Mouse (Mus musculus) kidney, adult 2 months (tissue): Measurements from ENCODE around the gene Lmntd1. TPM values are rescaled to one million over a fixed set of nuclear protein-coding genes. Genes with fewer than 3 reads are reported as not detected.
A peak's percentile ranks its signal among the peaks of the same experiment; 100 is the strongest.

Experiments
- DNase-seq: peaks from one replicate; pipeline ENCODE4 v3.0.0; 2021
- H3K27ac ChIP-seq: fragments of 200-500 bp; 2 replicates; pipeline ENCODE4 v1.5.1; 2012; ENCODE audit warnings: low read depth, low read length, control low read depth, inconsistent platforms; ENCODE audit not compliant: insufficient read depth
- H3K27me3 ChIP-seq: fragments of 200-500 bp; replicated peaks from 2 replicates; pipeline ENCODE4 v1.6.1; 2012; ENCODE audit warnings: mild to moderate bottlenecking, moderate library complexity, low read length, inconsistent platforms; ENCODE audit not compliant: control insufficient read depth, insufficient read depth
- H3K36me3 ChIP-seq: fragments of 200-500 bp; 2 replicates; pipeline ENCODE4 v1.6.1; 2012; ENCODE audit warnings: mild to moderate bottlenecking, moderate library complexity, low read length, inconsistent platforms; ENCODE audit not compliant: control insufficient read depth, insufficient read depth
- H3K4me1 ChIP-seq: fragments of 200-500 bp; 2 replicates; pipeline ENCODE4 v1.6.1; 2011; ENCODE audit warnings: low read length; ENCODE audit not compliant: control insufficient read depth, insufficient read depth
- H3K4me3 ChIP-seq: fragments of 200-500 bp; 2 replicates; pipeline ENCODE4 v1.5.1; 2011; ENCODE audit warnings: mild to moderate bottlenecking, low read depth, low read length, control low read depth; ENCODE audit not compliant: insufficient read depth
- CTCF ChIP-seq: fragments of 200-500 bp; conservative IDR thresholded peaks from 2 replicates; pipeline ENCODE4 v1.5.1; 2011; ENCODE audit warnings: low read depth, mild to moderate bottlenecking, control low read depth, low read length, moderate library complexity, mixed read lengths; ENCODE audit not compliant: insufficient read depth, insufficient read length
- POLR2A ChIP-seq: fragments of 200-500 bp; IDR thresholded peaks from one replicate; pipeline ENCODE4 v1.6.1; 2011; ENCODE audit warnings: low read depth, low read length, control low read depth
- WGBS: fragments of 180-500 bp; shearing (Covaris S2); methylation state at CpG from one replicate; pipeline ENCODE4 v1.1.7; 2018; 5-methylcytosine and 5-hydroxymethylcytosine counted together
- polyA plus RNA-seq: library from polyadenylated mRNA; depleted of rRNA; stranded (reverse); fragments of >200 nt; gene quantifications from 2 replicates; pipeline ENCODE4 v1.2.3, GENCODE M21; 2012; rRNA removed

Gene Lmntd1
- polyA plus RNA-seq = 0.34 and 0.37 TPM in 2 replicates

DNA sequence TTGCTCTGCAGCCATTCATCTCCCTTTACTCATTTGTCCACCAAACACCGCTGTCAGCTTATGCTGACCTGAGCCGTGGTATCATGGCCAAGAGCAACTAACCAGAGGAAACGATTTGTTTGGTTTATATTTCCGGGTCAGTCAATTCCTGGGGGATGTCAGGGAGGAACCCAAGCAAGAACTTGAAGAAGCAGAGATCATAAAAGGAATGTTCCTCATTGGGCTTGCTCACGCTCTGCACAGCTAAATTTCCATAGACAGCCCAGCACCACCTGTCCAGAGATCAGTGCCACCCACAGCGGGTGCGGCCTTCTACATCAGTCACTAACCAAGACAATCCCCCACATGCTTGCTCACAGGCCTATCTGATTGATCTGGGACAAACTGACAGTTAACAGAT, at the start of gene Lmntd1:
Lmntd1 (minus strand) TSS at position 101 of the 400 bp plus-strand sequence.
- Histone ChIP-seq H3K4me1 (no peaks in the 10 kb centered on the region), H3K4me3 (no peak within 1 kb of the TSS), H3K36me3 (no peaks in the 10 kb centered on the region), H3K27ac (no peak within 1 kb of the TSS), H3K27me3 (no peaks in the 10 kb centered on the region)
- DNase-seq = peak; percentile 45
- TF ChIP-seq POLR2A (no peak), CTCF (no peak)
- WGBS = 37% methylated on average over 7 of the region's 7 CpGs

DNA sequence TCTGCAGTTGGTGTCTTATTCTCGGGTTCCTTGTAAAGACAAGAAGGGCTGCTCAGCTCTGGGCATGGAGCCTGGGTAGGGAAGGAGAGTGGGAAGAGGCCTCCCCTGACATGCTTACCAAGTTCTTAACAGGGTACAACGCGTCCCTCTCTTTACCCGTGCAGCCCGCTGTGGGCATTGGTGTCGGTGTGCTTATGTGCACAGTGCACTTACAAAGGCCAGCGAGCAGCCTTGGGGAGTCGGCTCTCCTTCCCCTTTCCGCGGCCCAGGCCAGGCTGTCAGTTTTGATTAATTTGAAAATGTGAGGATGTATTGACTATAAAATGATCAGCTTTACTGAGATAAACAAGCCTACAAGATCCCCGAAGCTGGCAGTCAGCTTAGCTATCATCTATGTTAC, 46.8 kb upstream of the Lmntd1 start:
- H3K27me3 ChIP-seq = no peaks in the 10 kb centered on the region
- DNase-seq = no peak
- 78% methylated on average over 11 of the region's 11 CpGs for WGBS
- H3K36me3 ChIP-seq = no peaks in the 10 kb centered on the region
- H3K27ac ChIP-seq = no peak overlapping the region
- no peaks in the 10 kb centered on the region for H3K4me1 ChIP-seq
- TF ChIP-seq CTCF = no peak
- no peak for TF ChIP-seq POLR2A
- no peak overlapping the region for H3K4me3 ChIP-seq

DNA sequence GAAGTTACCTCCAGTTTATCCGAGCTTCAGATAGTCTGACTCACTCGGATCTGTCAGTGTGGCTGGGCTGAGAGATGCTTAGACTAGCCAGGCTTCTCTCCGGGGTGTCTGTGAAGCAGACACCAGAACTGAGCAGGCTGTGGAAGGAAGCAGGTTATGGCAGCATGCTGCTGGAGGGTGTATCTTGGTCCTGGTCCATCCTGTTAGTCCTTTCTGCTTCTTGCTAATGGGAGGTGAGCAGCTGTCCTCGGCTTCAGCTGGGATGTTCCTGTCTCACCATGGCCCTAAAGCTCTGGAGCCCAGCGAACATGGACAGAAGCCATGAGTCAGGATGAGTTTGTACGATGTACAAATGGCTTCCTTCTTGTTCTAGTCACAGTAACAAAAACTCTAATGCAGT, 45.0 kb upstream of the Lmntd1 start:
- H3K27ac ChIP-seq = no peak overlapping the region
- no peaks in the 10 kb centered on the region for H3K4me1 ChIP-seq
- TF ChIP-seq CTCF (no peak), POLR2A (no peak)
- WGBS = 81% methylated on average over 6 of the region's 6 CpGs
- H3K4me3 ChIP-seq = no peak overlapping the region
- no peaks in the 10 kb centered on the region for H3K27me3 ChIP-seq
- no peak for DNase-seq
- H3K36me3 ChIP-seq = no peaks in the 10 kb centered on the region

DNA sequence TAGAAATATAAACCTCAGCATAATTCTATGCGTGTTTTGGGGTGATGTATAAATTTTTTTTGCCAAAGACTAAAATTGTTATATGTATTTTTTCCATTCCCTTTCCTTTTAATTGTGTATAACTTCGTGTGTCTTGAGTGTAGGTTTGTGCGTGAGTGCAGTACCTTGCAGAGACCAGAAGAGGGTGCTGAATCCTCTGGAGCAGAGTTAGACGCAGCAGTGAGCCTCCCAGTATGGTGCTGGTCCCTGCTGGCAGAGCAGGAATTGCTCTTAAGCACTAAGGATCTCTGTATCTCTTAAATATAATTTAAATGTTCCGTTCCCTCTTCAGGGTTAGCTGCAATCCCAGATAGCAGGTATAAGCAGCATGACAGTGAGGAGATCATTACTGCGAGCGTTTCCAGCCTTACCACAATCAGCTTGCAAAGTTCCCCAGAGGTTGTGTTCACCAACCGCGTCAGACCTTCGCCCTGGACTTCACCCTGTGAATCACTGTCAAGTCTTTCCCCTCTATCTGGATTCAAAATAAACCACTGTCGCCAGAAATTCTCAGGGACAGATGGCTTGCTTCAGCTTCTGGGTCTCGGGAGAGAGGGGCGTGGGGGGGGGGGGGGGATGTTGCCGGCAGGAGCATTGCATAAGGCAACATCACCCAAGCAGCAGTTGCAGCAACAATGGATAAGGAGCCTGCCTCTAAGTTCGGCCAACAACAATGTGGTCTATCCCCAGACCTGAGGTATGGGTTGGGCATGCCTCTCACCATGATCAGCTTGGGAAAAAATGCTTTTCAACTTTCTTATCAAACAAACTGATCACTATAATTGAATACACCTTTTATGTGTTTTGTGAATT, 42.8 kb upstream of the Lmntd1 start:
- Histone ChIP-seq H3K27ac (no peak overlapping the region), H3K4me3 (no peak overlapping the region), H3K4me1 (no peaks in the 10 kb centered on the region), H3K27me3 (no peaks in the 10 kb centered on the region), H3K36me3 (no peaks in the 10 kb centered on the region)
- WGBS = 60% methylated on average over 15 of the region's 15 CpGs
- DNase-seq = peak; percentile 34
- peak; percentile 53 for TF ChIP-seq CTCF
- no peak for TF ChIP-seq POLR2A

DNA sequence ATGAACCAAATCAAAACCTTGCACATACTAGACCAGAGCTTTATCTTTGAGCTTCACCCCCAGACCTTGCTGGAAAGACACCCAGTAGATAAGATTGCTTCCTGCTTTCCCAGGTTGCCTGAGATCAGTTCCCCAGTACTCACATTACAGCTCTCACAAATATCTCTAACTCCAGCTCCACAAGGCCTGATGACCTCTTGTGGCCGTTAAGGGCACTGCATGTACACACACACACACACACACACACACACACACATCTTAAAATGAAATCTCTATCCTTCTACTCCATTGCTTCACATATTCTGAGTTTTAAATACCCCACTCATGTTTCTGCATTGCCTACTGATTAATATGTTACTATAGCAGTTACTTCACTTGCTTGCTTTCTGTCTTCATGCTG, 41.6 kb upstream of the Lmntd1 start:
- TF ChIP-seq CTCF (peak; percentile 30; the same call in 1 of the 2 replicates), POLR2A (no peak)
- H3K27me3 ChIP-seq = no peaks in the 10 kb centered on the region
- H3K4me3 ChIP-seq = no peak overlapping the region
- no peak overlapping the region for H3K27ac ChIP-seq
- 88% methylated on average over 1 of the region's 1 CpGs for WGBS
- no peak for DNase-seq
- no peaks in the 10 kb centered on the region for H3K4me1 ChIP-seq
- no peaks in the 10 kb centered on the region for H3K36me3 ChIP-seq

DNA sequence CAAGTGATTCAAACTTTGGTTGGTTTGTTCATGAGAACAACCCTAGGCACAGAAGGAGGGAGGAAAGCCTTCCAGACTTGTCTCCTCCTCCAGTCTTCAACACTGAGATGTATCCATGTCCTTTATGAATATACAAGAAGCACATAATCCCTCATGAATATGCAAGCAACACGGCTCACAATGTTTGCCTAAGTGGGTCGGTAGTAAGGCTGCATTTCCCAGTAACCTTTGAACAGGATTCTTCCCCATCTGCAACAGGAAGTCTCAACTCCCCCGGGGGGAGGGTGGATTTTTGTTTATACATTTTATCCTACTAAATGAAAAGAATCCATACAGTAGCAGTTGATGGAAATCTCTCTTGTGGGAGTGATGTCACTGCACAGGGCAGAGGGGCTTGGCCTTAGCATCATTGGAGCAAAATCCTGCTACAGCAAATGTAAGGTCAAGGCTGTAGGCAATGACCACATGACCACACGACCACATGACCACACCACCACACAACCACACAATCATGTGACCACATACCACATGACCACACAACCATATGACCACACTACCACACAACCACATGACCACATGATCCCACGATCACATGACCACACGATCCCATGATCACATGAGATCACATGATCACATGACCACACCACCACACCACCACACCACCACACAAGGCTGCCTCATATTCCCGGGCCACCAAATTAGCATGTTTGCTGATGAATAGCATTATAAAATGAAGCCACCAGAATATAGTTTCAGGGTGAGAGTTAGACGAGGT, 40.1 kb upstream of the Lmntd1 start:
- H3K4me1 ChIP-seq = no peaks in the 10 kb centered on the region
- no peak for DNase-seq
- H3K36me3 ChIP-seq = no peaks in the 10 kb centered on the region
- WGBS = 67% methylated on average over 8 of the region's 8 CpGs
- TF ChIP-seq CTCF = no peak
- TF ChIP-seq POLR2A = no peak
- no peaks in the 10 kb centered on the region for H3K27me3 ChIP-seq
- H3K4me3 ChIP-seq = no peak overlapping the region
- no peak overlapping the region for H3K27ac ChIP-seq

DNA sequence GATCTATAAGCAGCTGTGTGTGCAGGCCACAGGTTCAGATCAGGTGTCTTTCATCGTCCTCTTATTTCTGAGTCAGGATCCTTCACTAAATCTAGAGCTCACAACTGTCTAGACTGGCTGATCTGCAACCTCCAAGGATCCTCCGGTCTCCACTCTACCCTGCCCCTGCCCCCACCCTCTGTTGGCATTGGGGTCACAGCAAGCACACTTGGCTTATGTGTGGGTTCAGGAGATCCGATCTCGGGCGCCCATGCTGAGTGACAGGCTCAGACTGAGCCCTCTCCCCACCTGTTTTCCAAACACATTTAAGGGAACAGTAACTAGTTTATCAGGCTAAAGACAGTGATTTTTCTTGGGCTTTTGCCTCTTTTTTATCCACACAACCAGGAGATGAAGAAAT, 39.5 kb upstream of the Lmntd1 start:
- no peaks in the 10 kb centered on the region for H3K27me3 ChIP-seq

More for the DNA sequence above, 39.5 kb upstream of the Lmntd1 start:
- Histone ChIP-seq H3K27ac (no peak overlapping the region), H3K4me3 (no peak overlapping the region), H3K36me3 (no peaks in the 10 kb centered on the region), H3K4me1 (no peaks in the 10 kb centered on the region)
- no peak for DNase-seq
- 69% methylated on average over 5 of the region's 5 CpGs for WGBS
- TF ChIP-seq POLR2A (no peak), CTCF (no peak)
